Mouse (Mus musculus) MEL (cell line): ENCODE measurements around the gene Olfr1383. TPM values are rescaled to one million over a fixed set of nuclear protein-coding genes. Genes with fewer than 3 reads are reported as not detected.
"Not testable (repeated sequence)": the region's sequence is repeated elsewhere in the genome, so short reads cannot be mapped to it uniquely, and the experiment has no call there.

Experiments used
- DNase-seq: peaks from one replicate; pipeline ENCODE4 v3.0.0; 2011; ENCODE audit warnings: low read depth, low spot score
- H3K27ac ChIP-seq: 2 replicates; pipeline ENCODE4 v1.5.1; 2012; ENCODE audit warnings: low read depth, mild to moderate bottlenecking, control low read depth, low read length, moderate library complexity; ENCODE audit not compliant: control insufficient read depth
- H3K27me3 ChIP-seq, 2 experiments: fragments of 150-350 bp in 1 of 2; sonication (generic) in 1 of 2; 2 replicates each; pipeline ENCODE4 v1.6.1; 2012; ENCODE audit warnings: low read length in 2 of 2, mild to moderate bottlenecking in 2 of 2, improper control_type of control experiment in 1 of 2, moderate library complexity in 1 of 2; ENCODE audit not compliant: insufficient read depth in 2 of 2, control insufficient read depth in 1 of 2
- H3K36me3 ChIP-seq, 2 experiments: 2 replicates each; pipeline ENCODE4 v1.6.1; 2012 to 2014; ENCODE audit warnings: low read length in 2 of 2, improper control_type of control experiment in 1 of 2, inconsistent platforms in 1 of 2, mild to moderate bottlenecking in 1 of 2; ENCODE audit not compliant: insufficient read depth in 2 of 2, control insufficient read depth in 1 of 2
- H3K4me1 ChIP-seq, 2 experiments: fragments of 150-350 bp in 1 of 2; sonication (generic) in 1 of 2; 2 replicates each; pipeline ENCODE4 v1.6.1; 2012; ENCODE audit warnings: low read length in 2 of 2, improper control_type of control experiment in 1 of 2, mild to moderate bottlenecking in 1 of 2; ENCODE audit not compliant: insufficient read depth in 2 of 2, control insufficient read depth in 1 of 2
- H3K4me3 ChIP-seq, 2 experiments: fragments of 150-350 bp in 1 of 2; sonication (generic) in 1 of 2; 2 replicates each; pipeline ENCODE4 v1.5.1; 2012; ENCODE audit warnings: low read depth in 2 of 2, low read length in 2 of 2, mild to moderate bottlenecking in 2 of 2, moderate library complexity in 2 of 2, control low read depth in 1 of 2, improper control_type of control experiment in 1 of 2; ENCODE audit not compliant: control insufficient read depth in 1 of 2, insufficient read depth in 1 of 2
- H3K79me2 ChIP-seq: 2 replicates; pipeline ENCODE4 v1.6.1; 2012; ENCODE audit warnings: mild to moderate bottlenecking, low read length, moderate library complexity; ENCODE audit not compliant: control insufficient read depth, poor library complexity, insufficient read depth
- H3K9ac ChIP-seq: 2 replicates; pipeline ENCODE4 v1.6.1; 2012; ENCODE audit warnings: low read depth, mild to moderate bottlenecking, control low read depth, low read length, moderate library complexity; ENCODE audit not compliant: control insufficient read depth, poor library complexity, severe bottlenecking
- H3K9me3 ChIP-seq: fragments of 150-350 bp; sonication (generic); replicated peaks from 2 replicates; pipeline ENCODE4 v1.6.1; 2012; ENCODE audit warnings: mild to moderate bottlenecking, low read length, improper control_type of control experiment, moderate library complexity; ENCODE audit not compliant: insufficient read depth
- CHD1 ChIP-seq: IDR thresholded peaks from 2 replicates; pipeline ENCODE4 v1.6.1; 2012; ENCODE audit warnings: low read depth, mild to moderate bottlenecking, inconsistent platforms, low read length, improper control_type of control experiment
- CHD2 ChIP-seq: IDR thresholded peaks from 2 replicates; pipeline ENCODE4 v1.6.1; 2011; ENCODE audit warnings: low read length, improper control_type of control experiment
- CTCF ChIP-seq, 3 experiments: IDR thresholded peaks in 2 of 3; conservative IDR thresholded peaks in 1 of 3; 2 replicates each; pipeline ENCODE4 v1.5.1; 2011 to 2012; ENCODE audit warnings: low read length in 3 of 3, low read depth in 2 of 3, mild to moderate bottlenecking in 2 of 3, improper control_type of control experiment in 1 of 3, inconsistent platforms in 1 of 3, mixed read lengths in 1 of 3, moderate library complexity in 1 of 3; ENCODE audit not compliant: control insufficient read depth in 1 of 3, insufficient read depth in 1 of 3, poor library complexity in 1 of 3, severe bottlenecking in 1 of 3
- ELF1 ChIP-seq: IDR thresholded peaks from 2 replicates; pipeline ENCODE4 v1.6.1; 2014; ENCODE audit warnings: low read depth, mild to moderate bottlenecking, inconsistent platforms, low read length, improper control_type of control experiment, moderate library complexity
- EP300 ChIP-seq, 2 experiments: IDR thresholded peaks; 2 replicates each; pipeline ENCODE4 v1.6.1; 2011; ENCODE audit warnings: improper control_type of control experiment in 2 of 2, low read length in 2 of 2, low read depth in 1 of 2, mild to moderate bottlenecking in 1 of 2
- ETS1 ChIP-seq: IDR thresholded peaks from 2 replicates; pipeline ENCODE4 v1.6.1; 2012; ENCODE audit warnings: low read depth, mild to moderate bottlenecking, inconsistent platforms, low read length, improper control_type of control experiment, moderate library complexity
- GATA1 ChIP-seq: IDR thresholded peaks from 2 replicates; pipeline ENCODE4 v1.6.1; 2011; ENCODE audit warnings: low read depth, low read length, improper control_type of control experiment
- HCFC1 ChIP-seq: IDR thresholded peaks from 2 replicates; pipeline ENCODE4 v1.6.1; 2012; ENCODE audit warnings: low read depth, mild to moderate bottlenecking, inconsistent platforms, low read length, improper control_type of control experiment, moderate library complexity
- MAFK ChIP-seq: IDR thresholded peaks from 2 replicates; pipeline ENCODE4 v1.6.1; 2011; ENCODE audit warnings: low read depth, mild to moderate bottlenecking, low read length, improper control_type of control experiment, borderline replicate concordance
- MAZ ChIP-seq: IDR thresholded peaks from 2 replicates; pipeline ENCODE4 v1.6.1; 2012; ENCODE audit warnings: low read depth, mild to moderate bottlenecking, inconsistent platforms, low read length, improper control_type of control experiment
- MEF2A ChIP-seq: IDR thresholded peaks from 2 replicates; pipeline ENCODE4 v1.6.1; 2014; ENCODE audit warnings: low read depth, mild to moderate bottlenecking, inconsistent platforms, low read length, improper control_type of control experiment; ENCODE audit not compliant: poor library complexity, insufficient replicate concordance, severe bottlenecking; ENCODE audit errors: extremely low read depth
- MYB ChIP-seq: IDR thresholded peaks from 2 replicates; pipeline ENCODE4 v1.6.1; 2011; ENCODE audit warnings: mild to moderate bottlenecking, low read depth, low read length, improper control_type of control experiment
- NELFE ChIP-seq: IDR thresholded peaks from 2 replicates; pipeline ENCODE4 v1.6.1; 2011; ENCODE audit warnings: low read depth, low read length, improper control_type of control experiment
- NRF1 ChIP-seq: IDR thresholded peaks from 2 replicates; pipeline ENCODE4 v1.6.1; 2014; ENCODE audit warnings: low read depth, mild to moderate bottlenecking, inconsistent platforms, low read length, improper control_type of control experiment, moderate library complexity; ENCODE audit not compliant: poor library complexity, insufficient read depth, severe bottlenecking
- POLR2A ChIP-seq, 2 experiments: IDR thresholded peaks; 2 replicates each; pipeline ENCODE4 v1.6.1; 2011 to 2012; ENCODE audit warnings: low read length in 2 of 2, mild to moderate bottlenecking in 2 of 2, control low read depth in 1 of 2, improper control_type of control experiment in 1 of 2, low read depth in 1 of 2, moderate library complexity in 1 of 2; ENCODE audit not compliant: control insufficient read depth in 1 of 2, insufficient read depth in 1 of 2, poor library complexity in 1 of 2
- POLR2AphosphoS2 ChIP-seq: IDR thresholded peaks from 2 replicates; pipeline ENCODE4 v1.6.1; 2011; ENCODE audit warnings: low read length, improper control_type of control experiment
- POLR2AphosphoS5 ChIP-seq: IDR thresholded peaks from 2 replicates; pipeline ENCODE4 v1.6.1; 2012; ENCODE audit warnings: low read depth, borderline replicate concordance, mild to moderate bottlenecking, inconsistent platforms, low read length, moderate library complexity, mixed read lengths
- RCOR1 ChIP-seq: IDR thresholded peaks from 2 replicates; pipeline ENCODE4 v1.6.1; 2012; ENCODE audit warnings: low read depth, mild to moderate bottlenecking, inconsistent platforms, low read length, improper control_type of control experiment
- TAL1 ChIP-seq: IDR thresholded peaks from 2 replicates; pipeline ENCODE4 v1.6.1; 2012; ENCODE audit warnings: mild to moderate bottlenecking, inconsistent platforms, low read length, moderate library complexity, mixed read lengths
- TBP ChIP-seq: IDR thresholded peaks from 2 replicates; pipeline ENCODE4 v1.8.0; 2011; ENCODE audit warnings: low read depth, low read length, improper control_type of control experiment
- ZC3H11A ChIP-seq: IDR thresholded peaks from 2 replicates; pipeline ENCODE4 v1.6.1; 2012; ENCODE audit warnings: low read depth, mild to moderate bottlenecking, inconsistent platforms, low read length, improper control_type of control experiment
- ZKSCAN1 ChIP-seq: IDR thresholded peaks from 2 replicates; pipeline ENCODE4 v1.6.1; 2012; ENCODE audit warnings: low read depth, mild to moderate bottlenecking, inconsistent platforms, low read length, improper control_type of control experiment, moderate library complexity
- ZNF384 ChIP-seq: IDR thresholded peaks from 2 replicates; pipeline ENCODE4 v1.6.1; 2012; ENCODE audit warnings: low read depth, mild to moderate bottlenecking, inconsistent platforms, low read length, improper control_type of control experiment
- polyA plus RNA-seq, 2 experiments: library from polyadenylated mRNA; stranded (reverse) in 1 of 2; unstranded in 1 of 2; fragments of >175 nt in 1 of 2; fragments of >200 nt in 1 of 2; gene quantifications; 2 replicates each; pipeline versions ENCODE4 v1.2.1 to v1.2.4; 2012; ENCODE audit warnings: low replicate concordance in 2 of 2, low read depth in 1 of 2; ENCODE audit not compliant: insufficient read length in 2 of 2, insufficient read depth in 1 of 2, missing spikeins in 1 of 2
- total RNA-seq: library from RNA; depleted of rRNA; stranded (reverse); fragments of 300-350 nt; gene quantifications from 2 replicates; pipeline ENCODE4 v1.2.3, GENCODE M21; 2012; rRNA removed

Olfr1383 gene
- total RNA-seq (not detected in 2 replicates), polyA plus RNA-seq (not detected)

DNA sequence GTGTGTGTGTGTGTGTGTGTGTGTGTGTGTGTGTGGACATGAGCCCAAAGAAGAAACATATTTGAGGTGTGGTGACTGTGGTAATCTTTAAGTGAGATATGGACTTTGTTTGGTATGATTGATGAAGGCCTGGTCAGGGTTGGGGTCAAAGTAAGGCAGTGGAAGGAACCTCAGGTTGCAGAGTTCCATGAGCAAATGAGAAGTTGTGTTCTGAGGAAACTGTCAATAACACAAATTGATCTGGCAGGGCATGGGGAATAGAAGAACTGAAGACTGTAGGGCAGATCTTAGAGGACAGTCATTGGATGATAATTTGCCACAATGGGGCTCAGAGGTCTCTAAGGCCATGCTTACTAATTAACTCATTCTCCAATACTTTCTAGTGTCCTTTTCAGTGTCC lies at the start of gene Olfr1383:
Olfr1383 (plus strand) TSS at position 301 of the 400 bp plus-strand sequence.
- H3K9me3 ChIP-seq, result no peaks in the 10 kb centered on the region
- no peak within 1 kb of the TSS for H3K27ac ChIP-seq
- TF ChIP-seq TBP (no peak), GATA1 (no peak), EP300 (IDR thresholded peaks at IDR 0.05; ENCODE audit: low read depth in 1 of 2, low read length in 2 of 2) (no peak), TAL1 (no peak), MAFK (no peak), CTCF (IDR thresholded peaks at IDR 0.05 in 2 of 3, conservative IDR thresholded peaks at IDR 0.05 in 1 of 3; ENCODE audit: control insufficient read depth in 1 of 3, insufficient read depth in 1 of 3, low read depth in 2 of 3, low read length in 3 of 3, poor library complexity in 1 of 3, severe bottlenecking in 1 of 3) (no peak), ZC3H11A (no peak), NRF1 (no peak), CHD2 (no peak), CHD1 (no peak), RCOR1 (no peak), MAZ (no peak)
- no peaks in the 10 kb centered on the region for H3K36me3 ChIP-seq
- DNase-seq, result no peak
- H3K9ac ChIP-seq, result no peak within 1 kb of the TSS
- no peaks in the 10 kb centered on the region for H3K79me2 ChIP-seq
- no peak within 1 kb of the TSS for H3K4me3 ChIP-seq
- no peaks in the 10 kb centered on the region; a peak in 2 of 4 replicates for H3K27me3 ChIP-seq
- H3K4me1 ChIP-seq, result no peaks in the 10 kb centered on the region

DNA sequence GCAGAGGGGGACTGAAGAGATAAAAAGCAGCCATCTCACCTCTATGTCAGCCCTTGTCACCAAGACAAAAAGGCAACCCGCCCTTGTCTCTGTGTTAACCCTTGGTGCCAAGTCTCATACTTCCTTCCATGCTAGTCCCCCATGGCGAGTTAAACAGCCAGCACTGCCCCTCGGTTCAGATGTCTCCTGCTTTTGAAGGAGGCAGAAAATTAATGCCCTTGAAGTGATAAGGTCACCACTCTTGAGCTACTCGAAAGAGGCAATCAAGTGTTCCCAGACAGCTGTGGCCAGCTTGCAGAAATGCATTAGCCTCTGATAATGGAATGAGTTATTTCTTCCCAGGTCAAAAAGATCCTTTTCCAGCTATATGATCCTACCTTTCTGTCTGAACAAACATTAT lies 33.5 kb upstream of the Olfr1383 start:
- Histone ChIP-seq H3K4me1 (no peaks in the 10 kb centered on the region), H3K9me3 (no peaks in the 10 kb centered on the region)
- no peak for DNase-seq

DNA sequence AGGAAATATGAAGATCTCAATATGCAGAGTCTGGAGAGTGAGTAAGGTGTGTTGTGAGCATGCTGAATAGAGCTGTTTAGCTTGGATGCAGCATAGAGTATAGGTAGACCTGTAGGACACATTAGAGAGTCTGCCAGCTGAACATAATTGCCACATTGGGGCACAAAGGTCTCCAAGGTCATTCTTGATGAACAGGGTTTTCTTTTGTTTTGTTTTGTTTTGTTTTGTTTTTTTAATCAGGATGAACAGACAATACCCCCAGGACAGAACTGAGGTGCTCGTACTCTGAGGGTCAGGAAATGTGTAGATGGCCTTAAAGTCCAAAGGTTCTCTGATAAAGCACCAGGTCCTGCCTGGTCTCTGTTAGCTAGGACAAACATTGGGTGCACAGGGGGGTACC lies 30.7 kb upstream of the Olfr1383 start, which contains the start of gene Olfr1385:
Olfr1385 (plus strand) TSS at position 301 of the 400 bp plus-strand sequence.
- not testable (repeated sequence) for H3K27me3 ChIP-seq, H3K4me1 ChIP-seq, DNase-seq, H3K79me2 ChIP-seq, H3K9me3 ChIP-seq, H3K36me3 ChIP-seq, H3K4me3 ChIP-seq, H3K9ac ChIP-seq, H3K27ac ChIP-seq

More for the DNA sequence above, 33.5 kb upstream of the Olfr1383 start:
- no peak for TF ChIP-seq POLR2A (IDR thresholded peaks at IDR 0.05; ENCODE audit: control insufficient read depth in 1 of 2, insufficient read depth in 1 of 2, low read depth in 1 of 2, low read length in 2 of 2, poor library complexity in 1 of 2)
- TF ChIP-seq NRF1, result no peak
- no peak for TF ChIP-seq MAZ
- no peak for TF ChIP-seq CHD1
- TF ChIP-seq ELF1, result no peak
- TF ChIP-seq HCFC1, result no peak
- no peak for TF ChIP-seq TAL1
- no peak for TF ChIP-seq CHD2
- no peak for TF ChIP-seq ETS1
- TF ChIP-seq NELFE, result no peak
- TF ChIP-seq ZKSCAN1, result no peak
- no peak for TF ChIP-seq POLR2AphosphoS2
- TF ChIP-seq ZNF384, result no peak
- TF ChIP-seq MYB, result no peak
- TF ChIP-seq RCOR1, result no peak
- TF ChIP-seq POLR2AphosphoS5, result no peak
- TF ChIP-seq MEF2A, result no peak
- TF ChIP-seq, all 39 proteins: peak for 0
- Histone ChIP-seq H3K27ac (no peak overlapping the region), H3K4me3 (no peak overlapping the region), H3K79me2 (no peaks in the 10 kb centered on the region), H3K27me3 (peaks cover 0 to 2% of the 10 kb centered on the region in 2 experiments; a peak in 1 of 4 replicates), H3K9ac (no peak overlapping the region), H3K36me3 (no peaks in the 10 kb centered on the region)
